Mouse (Mus musculus): ENCODE data around the gene Siah3. TPM values are rescaled to one million over a fixed set of nuclear protein-coding genes. Genes with fewer than 3 reads are reported as not detected.

Siah3 gene
- polyA plus RNA-seq (2012; rRNA removed) = 0.08 TPM in 1 of 2 replicates, not detected in the other

DNA sequence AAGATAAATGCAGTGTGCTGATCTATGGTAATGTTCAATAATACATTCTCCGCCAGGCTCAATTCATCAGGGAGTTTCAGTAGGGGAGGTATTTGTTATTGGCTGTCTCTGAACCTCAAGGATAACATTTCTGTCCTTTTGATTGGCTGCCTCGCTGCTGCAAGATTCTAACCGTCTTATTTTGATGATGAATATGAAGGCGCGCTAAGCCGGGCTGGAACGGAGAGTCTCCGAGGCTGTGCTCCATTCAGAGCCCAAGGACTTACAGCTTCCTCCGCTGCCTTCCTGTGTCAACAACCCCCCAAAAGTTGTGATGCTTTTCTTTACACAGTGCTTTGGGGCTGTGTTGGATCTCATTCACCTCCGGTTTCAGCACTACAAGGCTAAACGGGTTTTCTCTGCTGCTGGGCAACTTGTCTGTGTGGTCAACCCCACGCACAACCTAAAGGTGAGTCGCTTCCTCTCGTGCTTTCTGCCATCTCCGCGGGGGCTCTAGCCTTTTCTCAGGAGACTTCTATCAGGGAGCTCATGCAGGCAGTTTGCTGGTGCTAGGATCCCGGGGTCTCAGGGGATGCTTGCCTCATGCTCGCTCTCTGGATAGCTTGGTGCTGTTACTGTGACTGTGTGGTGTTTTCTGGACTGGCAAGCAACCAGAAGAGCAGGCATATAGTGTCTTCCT, at the start of gene Siah3:
Siah3 (plus strand) TSS at position 240 of the 679 bp plus-strand sequence.

Other genes with a start within 250 kb of the Siah3 start
- gene Cpb2, start 213.7 kb upstream of the Siah3 start, polyA plus RNA-seq (2012; rRNA removed) = 0.08 and 0.16 TPM in 2 replicates
- 1.3 and 3.5 TPM in 2 replicates for gene Zc3h13, start 171.6 kb upstream of the Siah3 start, polyA plus RNA-seq (2012; rRNA removed)
- not detected in 2 replicates for gene Spert, start 137.1 kb downstream of the Siah3 start, polyA plus RNA-seq (2012; rRNA removed)
- not detected in 2 replicates for gene Erich6b, start 186.3 kb downstream of the Siah3 start, polyA plus RNA-seq (2012; rRNA removed)

Data from stomach, adult 2 months (tissue).